Mouse (Mus musculus): ENCODE results near the gene 4930470P17Rik. TPM values are rescaled to one million over a fixed set of nuclear protein-coding genes. Genes with fewer than 3 reads are reported as not detected.

Gene 4930470P17Rik
- polyA plus RNA-seq, 1 experiment from 2014 or later, result not detected

DNA sequence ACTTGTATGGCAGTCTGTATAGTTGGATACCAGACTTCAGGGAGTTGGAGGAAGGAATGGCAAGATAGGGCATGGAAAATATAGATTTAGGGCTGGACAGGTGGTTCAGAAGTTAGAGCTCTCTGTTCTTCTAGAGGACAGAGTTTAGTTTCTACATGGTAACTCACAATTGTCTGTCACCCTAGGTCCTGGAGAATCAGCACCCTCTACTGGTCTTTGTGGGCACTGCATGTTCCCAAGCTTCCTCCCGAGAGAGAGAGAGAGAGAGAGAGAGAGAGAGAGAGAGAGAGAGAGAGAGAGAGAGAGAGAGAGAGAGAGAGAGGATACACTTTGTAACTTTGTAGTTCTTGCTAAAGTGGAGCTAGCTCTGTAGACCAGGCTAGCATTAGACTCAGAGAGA is 5.1 kb downstream of the 4930470P17Rik start:
- Histone ChIP-seq H3K9me3 (ENCODE audit: control insufficient read depth, low read length) (no peaks in the 10 kb centered on the region), H3K36me3 (ENCODE audit: control insufficient read depth, insufficient read depth, low read length) (no peaks in the 10 kb centered on the region), H3K27ac (ENCODE audit: low read depth, low read length) (no peak overlapping the region), H3K27me3 (ENCODE audit: control insufficient read depth, insufficient read depth, low read length) (no peaks in the 10 kb centered on the region), H3K9ac (ENCODE audit: low read length) (no peak overlapping the region), H3K4me1 (ENCODE audit: control insufficient read depth, insufficient read depth, low read length) (no peaks in the 10 kb centered on the region), H3K4me2 (no peak overlapping the region), H3K4me3 (ENCODE audit: low read depth, low read length) (no peak overlapping the region)
- DNase-seq (ENCODE audit: low spot score, missing footprints) (peak; percentile 92), ATAC-seq (ENCODE audit: low FRiP score) (no peak)
- 11% methylated on average over 1 of the region's 1 CpGs for WGBS

GRCm38 (mm10) chr2:170592161-170592560 is 9.7 kb downstream of the 4930470P17Rik start:
- Histone ChIP-seq H3K4me2 (no peak overlapping the region), H3K9ac (ENCODE audit: low read length) (no peak overlapping the region), H3K4me3 (ENCODE audit: low read depth, low read length) (no peak overlapping the region), H3K9me3 (ENCODE audit: control insufficient read depth, low read length) (no peaks in the 10 kb centered on the region), H3K27ac (ENCODE audit: low read depth, low read length) (no peak overlapping the region), H3K4me1 (ENCODE audit: control insufficient read depth, insufficient read depth, low read length) (no peaks in the 10 kb centered on the region), H3K36me3 (ENCODE audit: control insufficient read depth, insufficient read depth, low read length) (no peaks in the 10 kb centered on the region), H3K27me3 (ENCODE audit: control insufficient read depth, insufficient read depth, low read length) (no peaks in the 10 kb centered on the region)
- 88% methylated on average over 6 of the region's 6 CpGs for WGBS
- ATAC-seq (ENCODE audit: low FRiP score) (no peak), DNase-seq (ENCODE audit: low spot score, missing footprints) (peak; percentile 14)

GRCm38 (mm10) chr2:170588369-170588900 is 13.4 kb downstream of the 4930470P17Rik start:
- 89% methylated on average over 9 of the region's 9 CpGs for WGBS
- H3K36me3 ChIP-seq (ENCODE audit: control insufficient read depth, insufficient read depth, low read length), result no peaks in the 10 kb centered on the region
- H3K4me2 ChIP-seq, result no peak overlapping the region
- no peak overlapping the region for H3K9ac ChIP-seq (ENCODE audit: low read length)
- H3K4me3 ChIP-seq (ENCODE audit: low read depth, low read length), result no peak overlapping the region
- H3K4me1 ChIP-seq (ENCODE audit: control insufficient read depth, insufficient read depth, low read length), result no peaks in the 10 kb centered on the region; the same call in 1 of the 2 replicates
- ATAC-seq (ENCODE audit: low FRiP score) (no peak), DNase-seq (ENCODE audit: low spot score, missing footprints) (peak; percentile 19)
- H3K27ac ChIP-seq (ENCODE audit: low read depth, low read length), result no peak overlapping the region
- H3K27me3 ChIP-seq (ENCODE audit: control insufficient read depth, insufficient read depth, low read length), result no peaks in the 10 kb centered on the region
- no peaks in the 10 kb centered on the region for H3K9me3 ChIP-seq (ENCODE audit: control insufficient read depth, low read length)

DNA sequence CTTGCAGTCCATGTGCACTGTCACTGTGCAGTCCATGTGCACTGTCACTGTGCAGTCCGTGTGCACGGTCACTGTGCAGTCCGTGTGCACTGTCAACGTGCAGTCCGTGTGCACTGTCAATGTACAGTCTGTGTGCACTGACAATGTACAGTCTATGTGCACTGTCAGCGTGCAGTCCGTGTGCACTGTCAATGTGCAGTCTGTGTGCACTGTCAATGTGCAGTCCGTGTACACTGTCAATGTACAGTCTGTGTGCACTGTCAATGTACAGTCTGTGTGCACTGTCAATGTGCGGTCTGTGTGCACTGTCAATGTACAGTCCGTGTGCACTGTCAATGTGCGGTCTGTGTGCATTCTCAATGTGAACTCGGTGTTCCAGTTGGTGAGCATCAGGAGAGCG is 17.1 kb downstream of the 4930470P17Rik start:
- peak; percentile 82 for DNase-seq (ENCODE audit: low spot score, missing footprints)
- WGBS, result 96% methylated on average over 13 of the region's 13 CpGs
- H3K9ac ChIP-seq (ENCODE audit: low read length), result no peak overlapping the region
- H3K27me3 ChIP-seq (ENCODE audit: control insufficient read depth, insufficient read depth, low read length), result no peaks in the 10 kb centered on the region; the same call in 1 of the 2 replicates
- H3K4me3 ChIP-seq (ENCODE audit: low read depth, low read length), result no peak overlapping the region
- no peak overlapping the region for H3K27ac ChIP-seq (ENCODE audit: low read depth, low read length)
- no peak overlapping the region for H3K4me2 ChIP-seq
- no peaks in the 10 kb centered on the region for H3K36me3 ChIP-seq (ENCODE audit: control insufficient read depth, insufficient read depth, low read length)
- H3K4me1 ChIP-seq (ENCODE audit: control insufficient read depth, insufficient read depth, low read length), result no peaks in the 10 kb centered on the region; the same call in 1 of the 2 replicates
- ATAC-seq (ENCODE audit: low FRiP score), result no peak
- no peaks in the 10 kb centered on the region for H3K9me3 ChIP-seq (ENCODE audit: control insufficient read depth, low read length)

DNA sequence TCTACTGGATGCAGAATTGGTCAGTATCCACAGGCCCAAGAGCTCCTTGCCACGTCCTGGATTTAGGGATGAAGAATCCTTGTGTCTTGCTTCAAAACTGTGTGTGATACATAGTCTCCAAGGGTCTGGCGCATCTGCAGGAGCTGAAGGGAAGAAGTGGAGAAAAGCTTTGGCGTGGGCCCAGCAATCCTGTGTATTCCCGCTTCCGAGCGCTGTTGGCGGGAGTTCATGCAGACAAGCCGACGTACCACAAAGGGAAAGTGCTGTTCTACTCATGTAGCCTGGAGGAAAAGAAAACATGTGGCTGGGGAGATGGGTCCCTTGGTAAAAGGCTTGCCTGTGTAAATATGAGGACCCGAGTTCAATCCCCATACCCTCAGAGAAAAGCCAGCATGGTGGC is 22.3 kb downstream of the 4930470P17Rik start:
- no peaks in the 10 kb centered on the region for H3K9me3 ChIP-seq (ENCODE audit: control insufficient read depth, low read length)
- H3K4me1 ChIP-seq (ENCODE audit: control insufficient read depth, insufficient read depth, low read length), result no peaks in the 10 kb centered on the region
- DNase-seq (ENCODE audit: low spot score, missing footprints), result peak; percentile 75
- no peak for ATAC-seq (ENCODE audit: low FRiP score)
- H3K27ac ChIP-seq (ENCODE audit: low read depth, low read length), result no peak overlapping the region
- no peaks in the 10 kb centered on the region for H3K36me3 ChIP-seq (ENCODE audit: control insufficient read depth, insufficient read depth, low read length)
- no peak overlapping the region for H3K9ac ChIP-seq (ENCODE audit: low read length)
- no peak overlapping the region for H3K4me3 ChIP-seq (ENCODE audit: low read depth, low read length)
- H3K27me3 ChIP-seq (ENCODE audit: control insufficient read depth, insufficient read depth, low read length), result no peaks in the 10 kb centered on the region; the same call in 1 of the 2 replicates
- WGBS, result 87% methylated on average over 10 of the region's 10 CpGs
- no peak overlapping the region for H3K4me2 ChIP-seq

DNA sequence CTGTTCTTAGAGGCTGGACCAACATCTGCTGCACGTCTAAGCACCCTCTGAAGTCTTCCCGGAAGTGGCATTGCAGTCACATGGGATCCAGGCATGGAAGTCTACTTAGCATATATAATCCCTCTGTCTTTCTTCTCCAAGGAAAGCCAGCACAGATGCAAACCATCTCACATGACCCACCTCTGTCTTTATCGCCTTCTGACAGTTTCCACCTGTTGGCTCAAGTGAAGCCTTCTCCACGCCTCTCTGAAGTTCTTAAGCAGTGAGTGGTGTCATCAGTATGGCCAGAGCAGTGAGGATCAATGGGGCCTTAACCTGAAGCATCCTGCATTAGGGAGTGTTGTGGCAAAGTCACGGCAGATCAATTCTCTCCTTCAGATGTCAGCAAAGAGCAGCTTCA is 23.2 kb downstream of the 4930470P17Rik start:
- Histone ChIP-seq H3K27ac (ENCODE audit: low read depth, low read length) (no peak overlapping the region), H3K4me3 (ENCODE audit: low read depth, low read length) (no peak overlapping the region), H3K4me2 (no peak overlapping the region), H3K36me3 (ENCODE audit: control insufficient read depth, insufficient read depth, low read length) (no peaks in the 10 kb centered on the region), H3K27me3 (ENCODE audit: control insufficient read depth, insufficient read depth, low read length) (no peaks in the 10 kb centered on the region; the same call in 1 of the 2 replicates), H3K9ac (ENCODE audit: low read length) (no peak overlapping the region), H3K9me3 (ENCODE audit: control insufficient read depth, low read length) (no peaks in the 10 kb centered on the region), H3K4me1 (ENCODE audit: control insufficient read depth, insufficient read depth, low read length) (no peaks in the 10 kb centered on the region)
- ATAC-seq (ENCODE audit: low FRiP score) (no peak), DNase-seq (ENCODE audit: low spot score, missing footprints) (peak; percentile 73)
- 78% methylated on average over 5 of the region's 5 CpGs for WGBS

- WGBS, result 87% methylated on average over 3 of the region's 3 CpGs
- no peak overlapping the region for H3K27ac ChIP-seq (ENCODE audit: low read depth, low read length)
- no peaks in the 10 kb centered on the region for H3K9me3 ChIP-seq (ENCODE audit: control insufficient read depth, low read length)
- H3K4me3 ChIP-seq (ENCODE audit: low read depth, low read length), result no peak overlapping the region
- ATAC-seq (ENCODE audit: low FRiP score) (no peak), DNase-seq (ENCODE audit: low spot score, missing footprints) (peak; percentile 59)
- H3K4me1 ChIP-seq (ENCODE audit: control insufficient read depth, insufficient read depth, low read length), result no peaks in the 10 kb centered on the region
- H3K9ac ChIP-seq (ENCODE audit: low read length), result no peak overlapping the region
- H3K27me3 ChIP-seq (ENCODE audit: control insufficient read depth, insufficient read depth, low read length), result no peaks in the 10 kb centered on the region; the same call in 1 of the 2 replicates
- no peaks in the 10 kb centered on the region for H3K36me3 ChIP-seq (ENCODE audit: control insufficient read depth, insufficient read depth, low read length)
- H3K4me2 ChIP-seq, result no peak overlapping the region
Observed at GRCm38 (mm10) chr2:170577502-170577901, 24.3 kb downstream of the 4930470P17Rik start.

DNA sequence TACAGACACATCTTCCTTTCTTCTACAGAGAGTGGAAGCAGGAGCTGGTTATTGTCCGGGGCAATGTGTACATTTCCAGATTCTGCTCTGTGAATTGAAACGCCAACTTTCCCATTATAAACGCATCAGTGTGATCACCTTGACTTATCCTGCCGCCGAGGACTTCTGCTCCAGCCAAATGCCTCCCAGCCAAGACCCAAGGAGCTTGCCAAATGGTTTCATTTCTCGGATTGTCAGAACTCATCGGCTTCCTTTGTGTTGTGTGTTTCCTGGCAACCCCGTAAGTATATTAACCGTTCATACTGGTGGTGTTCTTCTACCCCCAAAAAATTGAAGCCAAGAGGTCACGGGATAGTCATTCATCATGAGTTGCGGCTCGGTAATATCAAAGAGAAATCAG is 25.7 kb downstream of the 4930470P17Rik start:
- no peak overlapping the region for H3K4me3 ChIP-seq (ENCODE audit: low read depth, low read length)
- H3K4me2 ChIP-seq, result no peak overlapping the region
- no peak for ATAC-seq (ENCODE audit: low FRiP score)
- peak; percentile 17 for DNase-seq (ENCODE audit: low spot score, missing footprints)
- no peak overlapping the region for H3K27ac ChIP-seq (ENCODE audit: low read depth, low read length)
- H3K9ac ChIP-seq (ENCODE audit: low read length), result no peak overlapping the region
- no peaks in the 10 kb centered on the region for H3K36me3 ChIP-seq (ENCODE audit: control insufficient read depth, insufficient read depth, low read length)
- H3K27me3 ChIP-seq (ENCODE audit: control insufficient read depth, insufficient read depth, low read length), result no peaks in the 10 kb centered on the region; the same call in 1 of the 2 replicates
- 95% methylated on average over 12 of the region's 12 CpGs for WGBS
- H3K4me1 ChIP-seq (ENCODE audit: control insufficient read depth, insufficient read depth, low read length), result no peaks in the 10 kb centered on the region
- no peaks in the 10 kb centered on the region for H3K9me3 ChIP-seq (ENCODE audit: control insufficient read depth, low read length)

DNA sequence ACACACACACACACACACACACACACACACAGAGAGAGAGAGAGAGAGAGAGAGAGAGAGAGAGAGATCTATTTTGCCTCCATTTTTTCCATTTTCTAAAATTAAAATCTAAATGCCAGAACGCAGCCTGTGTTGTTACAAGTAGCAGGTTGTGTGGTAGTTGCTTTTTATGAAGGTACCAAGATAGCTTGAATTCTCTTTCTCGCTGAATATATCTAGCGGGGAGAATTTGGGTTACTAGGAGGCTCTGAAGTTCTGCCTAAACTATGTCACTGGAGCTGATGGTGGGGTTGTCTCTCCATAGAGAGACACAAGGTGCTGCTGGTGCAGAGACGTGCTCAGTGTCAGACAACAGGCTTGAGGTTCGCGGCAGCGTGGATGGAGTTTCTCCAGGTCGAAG is 36.8 kb downstream of the 4930470P17Rik start:
- Histone ChIP-seq H3K27me3 (ENCODE audit: control insufficient read depth, insufficient read depth, low read length) (no peaks in the 10 kb centered on the region), H3K36me3 (ENCODE audit: control insufficient read depth, insufficient read depth, low read length) (no peaks in the 10 kb centered on the region), H3K4me2 (no peak overlapping the region), H3K27ac (ENCODE audit: low read depth, low read length) (no peak overlapping the region), H3K9ac (ENCODE audit: low read length) (no peak overlapping the region), H3K4me1 (ENCODE audit: control insufficient read depth, insufficient read depth, low read length) (no peaks in the 10 kb centered on the region), H3K4me3 (ENCODE audit: low read depth, low read length) (no peak overlapping the region), H3K9me3 (ENCODE audit: control insufficient read depth, low read length) (no peaks in the 10 kb centered on the region)
- peak; percentile 8 for DNase-seq (ENCODE audit: low spot score, missing footprints)
- 89% methylated on average over 8 of the region's 8 CpGs for whole genome bisulfite sequencing
- no peak for ATAC-seq (ENCODE audit: low FRiP score)

All from midbrain, embryonic 11.5 days (tissue).